ENCODE assay signal across 18 mouse cellular contexts in the genomic region with DNA sequence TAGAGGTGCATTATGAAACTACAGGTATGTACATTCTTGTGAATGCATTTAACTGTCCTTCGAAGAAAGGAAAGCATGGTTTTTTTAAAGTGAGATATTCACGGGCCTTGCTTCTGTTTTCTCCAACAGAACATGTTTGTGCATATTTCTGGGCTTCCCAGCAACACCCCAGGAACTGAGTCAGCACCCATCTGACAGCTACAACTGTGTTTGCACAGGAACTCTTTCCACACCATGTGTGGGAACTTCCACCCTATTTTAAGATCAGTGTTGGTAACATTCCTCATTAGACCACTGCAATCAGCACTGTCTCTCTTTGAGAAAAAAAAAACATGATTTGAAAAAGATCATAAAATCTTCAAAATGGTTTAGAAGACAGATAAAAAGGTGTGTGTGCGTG.
A peak's percentile ranks its signal among the peaks of the same experiment; 100 is the strongest.
DNase-seq lines count a peak whose midpoint lies in the region; ATAC-seq and TF ChIP-seq lines count a peak whose summit lies in the region.
"Had no signal": no experiment of that assay in that cellular context is flagged by ENCODE, and none has a peak within 500 bp of the region (broad histone marks: within the 10 kb centered on the region; RNA-seq: fewer than 3 reads in every experiment).

No protein-coding gene starts in this region.

- H3K27ac ChIP-seq in cerebellum, adult 2 months (ENCODE audit: insufficient read depth, low read length) = no peak overlapping the region
- no peak overlapping the region for H3K27ac ChIP-seq in forebrain, embryonic 10.5 days
- H3K27ac ChIP-seq: gastrocnemius, adult 2 months; heart, embryonic 13.5 days; lung, embryonic 15.5 days; neural tube, embryonic 15.5 days had no signal

- no peak for TF ChIP-seq POLR2A in cerebellum, adult 2 months (IDR thresholded peaks at IDR 0.05; ENCODE audit: borderline replicate concordance, insufficient read depth, low read length)

- WGBS in cerebellum, adult 2 months = 80% methylated on average over 3 of the region's 3 CpGs
- WGBS in forebrain, embryonic 10.5 days = 86% methylated on average over 3 of the region's 3 CpGs

- no peak overlapping the region for H3K4me3 ChIP-seq in cerebellum, adult 2 months (replicated peaks; ENCODE audit: insufficient read depth, low read depth, low read length)
- no peak overlapping the region for H3K4me3 ChIP-seq in forebrain, embryonic 10.5 days
- H3K4me3 ChIP-seq: erythroblast, embryonic 14.5 days; gastrocnemius, adult 2 months; heart, embryonic 13.5 days; lung, embryonic 15.5 days; neural tube, embryonic 15.5 days had no signal

- no peak for ATAC-seq in megakaryocyte, adult 5-6 weeks (ENCODE audit: poor library complexity, severe bottlenecking)
- ATAC-seq: intestine, postnatal 0 days had no signal

- no peaks in the 10 kb centered on the region for H3K9me3 ChIP-seq in forebrain, embryonic 10.5 days
- H3K9me3 ChIP-seq: heart, embryonic 13.5 days; lung, embryonic 15.5 days; neural tube, embryonic 15.5 days had no signal

- no peak for TF ChIP-seq CTCF in cerebellum, adult 2 months (IDR thresholded peaks at IDR 0.05; ENCODE audit: borderline replicate concordance, insufficient read depth, low read depth, low read length)

- DNase-seq in brain, adult 2 months (ENCODE audit: low read depth, low spot score) = peak; percentile 90
- peak; percentile 8 to 12 for DNase-seq in frontal cortex, postnatal 14 days (ENCODE audit: low spot score in 2 of 2)
- DNase-seq in layer of hippocampus, postnatal 14 days (ENCODE audit: low spot score in 2 of 2) = peak; percentile 5 to 62
- DNase-seq in right cerebral cortex, adult 2 months (ENCODE audit: low spot score in 2 of 2) = peak; percentile 71 to 75
- DNase-seq in cerebellum, adult 2 months = no peak
- no peak for DNase-seq in heart, adult 11 months
- DNase-seq in forebrain, embryonic 10.5 days (ENCODE audit: extremely low spot score, low spot score) = no peak
- DNase-seq: cerebellum, adult 9-10 months; gastrocnemius, adult 2 months; retina, postnatal 1 day; thymus, postnatal 14 days had no signal

- no peaks in the 10 kb centered on the region for H3K4me1 ChIP-seq in cerebellum, adult 2 months (ENCODE audit: control insufficient read depth, insufficient read depth, low read length)
- no peaks in the 10 kb centered on the region for H3K4me1 ChIP-seq in forebrain, embryonic 10.5 days
- H3K4me1 ChIP-seq: heart, embryonic 13.5 days; lung, embryonic 15.5 days; neural tube, embryonic 15.5 days had no signal

- H3K36me3 ChIP-seq in forebrain, embryonic 10.5 days (replicated peaks) = no peaks in the 10 kb centered on the region
- H3K36me3 ChIP-seq: heart, embryonic 13.5 days; lung, embryonic 15.5 days; neural tube, embryonic 15.5 days had no signal

- H3K27me3 ChIP-seq in cerebellum, adult 2 months (ENCODE audit: control insufficient read depth, insufficient read depth, low read length) = no peaks in the 10 kb centered on the region
- H3K27me3 ChIP-seq in forebrain, embryonic 10.5 days (ENCODE audit: poor library complexity, severe bottlenecking) = no peaks in the 10 kb centered on the region
- H3K27me3 ChIP-seq: CH12.LX; heart, embryonic 13.5 days; lung, embryonic 15.5 days; neural tube, embryonic 15.5 days had no signal

Comparison
In these comparisons a context has a peak if more than half of its experiments do, and no peak if none do; other contexts are left out.
1. DNase-seq: peak in brain, adult 2 months (single experiment), frontal cortex, postnatal 14 days (2 of 2), layer of hippocampus, postnatal 14 days (2 of 2) and right cerebral cortex, adult 2 months (2 of 2); none in cerebellum, adult 2 months (0 of 2), heart, adult 11 months (single experiment) and forebrain, embryonic 10.5 days (single experiment).